Mouse (Mus musculus): ENCODE measurements around the gene Reg1. TPM values are rescaled to one million over a fixed set of nuclear protein-coding genes. Genes with fewer than 3 reads are reported as not detected.
A peak's percentile ranks its signal among the peaks of the same experiment; 100 is the strongest.
"Not testable (repeated sequence)": the region's sequence is repeated elsewhere in the genome, so short reads cannot be mapped to it uniquely, and the experiment has no call there.

Reg1 gene
- polyA plus RNA-seq (2015; fragmentation: Nextera tagmentation; extraction: Ambion mirVana), result 2.1 and 2.6 TPM in 2 replicates

GRCm38 (mm10) chr6:78422411-78422810, at the start of gene Reg1:
Reg1 (plus strand) TSS chr6:78422711.
- not testable (repeated sequence) for H3K27me3 ChIP-seq (ENCODE audit: control insufficient read depth, insufficient read depth, low read length); H3K9me3 ChIP-seq (ENCODE audit: control insufficient read depth, low read length); H3K27ac ChIP-seq (replicated peaks); H3K4me3 ChIP-seq (ENCODE audit: low read depth, low read length); H3K4me2 ChIP-seq (replicated peaks; ENCODE audit: low read depth); ATAC-seq (ENCODE audit: low FRiP score, low TSS enrichment); H3K4me1 ChIP-seq (replicated peaks; ENCODE audit: control insufficient read depth, insufficient read depth); DNase-seq (ENCODE audit: low spot score); H3K36me3 ChIP-seq (ENCODE audit: control insufficient read depth, insufficient read depth, low read length); H3K9ac ChIP-seq (ENCODE audit: low read length)

DNA sequence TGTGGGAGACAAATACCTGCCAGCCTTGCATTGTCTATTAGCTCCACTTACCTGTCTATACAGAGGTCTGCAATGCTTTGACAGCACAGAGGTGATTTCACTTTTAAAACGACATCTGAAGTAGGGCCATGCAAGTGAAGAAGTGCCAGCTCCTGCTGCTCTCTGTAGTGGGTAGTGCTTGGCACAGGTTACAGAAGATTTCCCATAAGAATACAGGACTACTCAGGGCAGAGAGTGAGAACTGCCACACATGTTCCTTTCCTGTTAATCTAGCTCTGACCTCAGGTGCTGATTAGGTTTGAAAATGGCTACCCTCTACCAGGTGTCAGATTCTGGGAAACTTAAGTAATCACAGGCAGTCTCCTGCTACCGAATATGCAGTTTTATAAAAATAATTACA, 43.7 kb upstream of the Reg1 start, which contains the start of gene Reg3d:
Gene Reg3d (minus strand): TSS at position 101 of the 400 bp plus-strand sequence.
- WGBS, result 62% methylated on average over 2 of the region's 2 CpGs
- TF ChIP-seq EP300 (optimal IDR thresholded peaks at IDR 0.05) (no peak), CTCF (IDR thresholded peaks at IDR 0.05; ENCODE audit: low read depth) (no peak)
- ATAC-seq (ENCODE audit: low FRiP score, low TSS enrichment), result no peak

GRCm38 (mm10) chr6:78380409-78380808, 42.1 kb upstream of the Reg1 start, which contains the start of gene Reg3a:
Reg3a (plus strand) TSS chr6:78380709.
- ATAC-seq (ENCODE audit: low FRiP score, low TSS enrichment) (no peak), DNase-seq (ENCODE audit: low spot score) (no peak)
- H3K36me3 ChIP-seq (ENCODE audit: control insufficient read depth, insufficient read depth, low read length), result no peaks in the 10 kb centered on the region
- TF ChIP-seq EP300 (optimal IDR thresholded peaks at IDR 0.05) (no peak), CTCF (IDR thresholded peaks at IDR 0.05; ENCODE audit: low read depth) (no peak)
- H3K4me2 ChIP-seq (replicated peaks; ENCODE audit: low read depth), result no peak within 1 kb of the TSS
- H3K27ac ChIP-seq (replicated peaks), result no peak within 1 kb of the TSS
- H3K4me1 ChIP-seq (replicated peaks; ENCODE audit: control insufficient read depth, insufficient read depth), result no peaks in the 10 kb centered on the region
- no peaks in the 10 kb centered on the region for H3K9me3 ChIP-seq (ENCODE audit: control insufficient read depth, low read length)
- no peak within 1 kb of the TSS for H3K4me3 ChIP-seq (ENCODE audit: low read depth, low read length)
- no peak within 1 kb of the TSS for H3K9ac ChIP-seq (ENCODE audit: low read length)
- H3K27me3 ChIP-seq (ENCODE audit: control insufficient read depth, insufficient read depth, low read length), result no peaks in the 10 kb centered on the region

More for the DNA sequence above, 43.7 kb upstream of the Reg1 start, which contains the start of gene Reg3d:
- H3K9ac ChIP-seq (ENCODE audit: low read length), result no peak within 1 kb of the TSS
- H3K9me3 ChIP-seq (ENCODE audit: control insufficient read depth, low read length), result no peaks in the 10 kb centered on the region
- no peak within 1 kb of the TSS for H3K4me3 ChIP-seq (ENCODE audit: low read depth, low read length)
- H3K27me3 ChIP-seq (ENCODE audit: control insufficient read depth, insufficient read depth, low read length), result no peaks in the 10 kb centered on the region
- no peak within 1 kb of the TSS for H3K27ac ChIP-seq (replicated peaks)
- H3K4me2 ChIP-seq (replicated peaks; ENCODE audit: low read depth), result no peak within 1 kb of the TSS
- no peaks in the 10 kb centered on the region for H3K36me3 ChIP-seq (ENCODE audit: control insufficient read depth, insufficient read depth, low read length)
- H3K4me1 ChIP-seq (replicated peaks; ENCODE audit: control insufficient read depth, insufficient read depth), result no peaks in the 10 kb centered on the region
- no peak for DNase-seq (ENCODE audit: low spot score)

DNA sequence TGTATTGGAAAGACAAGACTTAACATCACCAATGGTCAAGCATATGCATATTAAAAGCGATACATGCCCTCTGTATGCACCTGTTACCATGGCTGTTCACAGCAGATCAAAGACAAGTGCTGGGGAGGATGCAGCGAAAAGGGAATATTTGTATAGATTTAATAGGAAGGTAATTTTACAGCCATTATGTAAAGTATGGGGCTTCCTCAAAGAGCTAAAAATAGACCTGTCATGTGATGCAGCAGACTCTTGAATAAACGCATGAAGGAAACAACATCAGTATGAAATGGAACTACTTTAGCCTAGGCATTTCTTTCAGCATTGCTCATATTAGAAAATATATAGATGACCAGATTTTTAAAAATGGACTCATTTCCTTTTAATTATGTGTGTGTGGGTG, 36.9 kb upstream of the Reg1 start:
- no peak overlapping the region for H3K4me3 ChIP-seq (ENCODE audit: low read depth, low read length)
- no peaks in the 10 kb centered on the region for H3K9me3 ChIP-seq (ENCODE audit: control insufficient read depth, low read length)
- H3K27ac ChIP-seq (replicated peaks), result no peak overlapping the region
- no peak overlapping the region for H3K9ac ChIP-seq (ENCODE audit: low read length)
- TF ChIP-seq EP300 (optimal IDR thresholded peaks at IDR 0.05), result no peak
- H3K27me3 ChIP-seq (ENCODE audit: control insufficient read depth, insufficient read depth, low read length), result no peaks in the 10 kb centered on the region
- WGBS, result 81% methylated on average over 3 of the region's 3 CpGs
- H3K36me3 ChIP-seq (ENCODE audit: control insufficient read depth, insufficient read depth, low read length), result no peaks in the 10 kb centered on the region
- ATAC-seq (ENCODE audit: low FRiP score, low TSS enrichment) (no peak), DNase-seq (ENCODE audit: low spot score) (no peak)
- H3K4me2 ChIP-seq (replicated peaks; ENCODE audit: low read depth), result no peak overlapping the region
- H3K4me1 ChIP-seq (replicated peaks; ENCODE audit: control insufficient read depth, insufficient read depth), result no peaks in the 10 kb centered on the region

DNA sequence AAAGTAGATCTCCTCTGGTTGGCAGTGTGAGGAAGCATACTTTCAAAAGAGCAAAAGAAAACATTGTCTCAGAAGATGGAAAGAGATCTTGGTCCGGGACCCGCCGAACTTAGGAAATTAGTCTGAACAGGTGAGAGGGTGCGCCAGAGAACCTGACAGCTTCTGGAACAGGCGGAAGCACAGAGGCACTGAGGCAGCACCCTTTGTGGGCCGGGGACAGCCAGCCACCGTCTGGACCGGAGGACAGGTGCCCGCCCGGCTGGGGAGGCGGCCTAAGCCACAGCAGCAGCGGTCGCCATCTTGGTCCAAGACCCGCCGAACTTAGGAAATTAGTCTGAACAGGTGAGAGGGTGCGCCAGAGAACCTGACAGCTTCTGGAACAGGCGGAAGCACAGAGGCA, 27.2 kb upstream of the Reg1 start, which contains the start of gene Reg2:
Gene Reg2 (plus strand): TSS at position 301 of the 400 bp plus-strand sequence.
- H3K4me2 ChIP-seq (replicated peaks; ENCODE audit: low read depth); H3K27me3 ChIP-seq (ENCODE audit: control insufficient read depth, insufficient read depth, low read length); H3K4me1 ChIP-seq (replicated peaks; ENCODE audit: control insufficient read depth, insufficient read depth); ATAC-seq (ENCODE audit: low FRiP score, low TSS enrichment); H3K36me3 ChIP-seq (ENCODE audit: control insufficient read depth, insufficient read depth, low read length); H3K27ac ChIP-seq (replicated peaks); H3K9ac ChIP-seq (ENCODE audit: low read length); H3K4me3 ChIP-seq (ENCODE audit: low read depth, low read length); DNase-seq (ENCODE audit: low spot score); H3K9me3 ChIP-seq (ENCODE audit: control insufficient read depth, low read length): not testable (repeated sequence)
- WGBS, result 96% methylated on average over 4 of the region's 17 CpGs

- Histone ChIP-seq H3K36me3 (ENCODE audit: control insufficient read depth, insufficient read depth, low read length) (no peaks in the 10 kb centered on the region), H3K4me1 (replicated peaks; ENCODE audit: control insufficient read depth, insufficient read depth) (no peaks in the 10 kb centered on the region), H3K4me3 (ENCODE audit: low read depth, low read length) (no peak overlapping the region), H3K4me2 (replicated peaks; ENCODE audit: low read depth) (no peak overlapping the region), H3K9ac (ENCODE audit: low read length) (no peak overlapping the region), H3K27ac (replicated peaks) (no peak overlapping the region), H3K9me3 (ENCODE audit: control insufficient read depth, low read length) (no peaks in the 10 kb centered on the region), H3K27me3 (ENCODE audit: control insufficient read depth, insufficient read depth, low read length) (no peaks in the 10 kb centered on the region)
- WGBS, result 63% methylated on average over 3 of the region's 3 CpGs
- TF ChIP-seq CTCF (IDR thresholded peaks at IDR 0.05; ENCODE audit: low read depth), result no peak
- TF ChIP-seq EP300 (optimal IDR thresholded peaks at IDR 0.05), result no peak
- no peak for DNase-seq (ENCODE audit: low spot score)
- ATAC-seq (ENCODE audit: low FRiP score, low TSS enrichment), result peak; percentile 42; the same call in 1 of the 2 replicates
These were observed 3.0 kb downstream of the Reg1 start for GRCm38 (mm10) chr6:78425497-78425896.
